Mouse (Mus musculus): ENCODE measurements around the gene Nat9. TPM values are rescaled to one million over a fixed set of nuclear protein-coding genes. Genes with fewer than 3 reads are reported as not detected.

Gene Nat9
- polyA plus RNA-seq, 1 experiment from 2014 or later, result 21.0 TPM

DNA sequence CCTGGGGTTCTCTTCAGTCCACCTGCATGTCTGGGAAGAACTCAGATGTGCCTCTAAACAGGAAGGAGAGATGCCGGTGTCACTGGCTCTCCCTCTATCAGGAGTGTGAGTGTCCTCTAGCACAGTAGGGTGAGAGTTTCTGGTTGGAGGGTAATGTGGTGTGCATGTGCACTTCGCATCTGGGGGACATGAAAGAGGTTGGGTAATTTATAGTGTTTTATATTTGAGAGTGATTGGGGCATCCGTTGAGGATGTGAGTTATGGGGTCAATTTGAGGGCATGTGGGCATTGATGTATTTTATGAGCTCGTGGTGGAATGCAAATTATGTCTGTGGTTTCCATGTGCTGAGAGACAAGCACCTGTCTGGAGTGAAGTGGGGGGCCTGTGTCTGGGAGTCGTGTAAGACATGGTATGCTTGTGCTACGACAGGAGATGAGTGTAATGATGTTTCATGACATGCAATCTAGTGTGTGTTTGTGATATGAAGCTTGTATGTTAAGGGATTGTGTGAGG is 36.9 kb downstream of the Nat9 start:
- peaks cover 10% of the 10 kb centered on the region for H3K27me3 ChIP-seq (ENCODE audit: control insufficient read depth, insufficient read depth, low read length)
- no peak overlapping the region for H3K27ac ChIP-seq (replicated peaks; ENCODE audit: low read depth, low read length)
- H3K9me3 ChIP-seq (ENCODE audit: control insufficient read depth, low read length), result no peaks in the 10 kb centered on the region
- peaks cover 15% of the 10 kb centered on the region; the same call in 1 of the 2 replicates for H3K4me1 ChIP-seq (ENCODE audit: control insufficient read depth, insufficient read depth, low read length)
- 45% methylated on average over 6 of the region's 6 CpGs for WGBS
- DNase-seq (ENCODE audit: low spot score) (no peak), ATAC-seq (ENCODE audit: insufficient number of reproducible peaks, low FRiP score, low TSS enrichment, low read depth) (no peak)
- no peak overlapping the region for H3K9ac ChIP-seq (ENCODE audit: low read length)
- H3K4me2 ChIP-seq (ENCODE audit: low read depth, severe bottlenecking), result no peak overlapping the region
- no peaks in the 10 kb centered on the region for H3K36me3 ChIP-seq (ENCODE audit: control insufficient read depth, insufficient read depth, low read length)
- H3K4me3 ChIP-seq (ENCODE audit: low read depth, low read length), result no peak overlapping the region

DNA sequence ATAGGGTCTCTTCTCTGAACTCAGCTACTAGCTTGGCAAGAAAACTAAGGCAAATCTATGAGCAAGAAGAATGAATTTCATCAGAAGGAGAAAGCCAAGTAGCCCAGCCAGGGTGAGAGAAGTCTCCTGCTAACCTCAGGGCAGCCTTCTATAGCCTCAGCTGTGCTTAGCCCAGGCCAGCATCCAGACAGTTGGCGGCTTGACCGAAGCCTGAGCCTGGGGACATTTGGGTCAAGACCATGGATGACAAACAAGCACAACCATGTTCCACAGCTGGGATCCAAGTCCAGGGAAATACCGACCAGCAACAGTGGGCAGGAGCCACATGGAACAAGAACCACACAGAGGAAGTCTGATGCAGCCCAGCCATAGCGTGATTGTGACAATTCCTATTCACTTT is 39.8 kb downstream of the Nat9 start:
- ATAC-seq (ENCODE audit: insufficient number of reproducible peaks, low FRiP score, low TSS enrichment, low read depth) (no peak), DNase-seq (ENCODE audit: low spot score) (no peak)
- no peaks in the 10 kb centered on the region for H3K36me3 ChIP-seq (ENCODE audit: control insufficient read depth, insufficient read depth, low read length)
- no peaks in the 10 kb centered on the region for H3K27me3 ChIP-seq (ENCODE audit: control insufficient read depth, insufficient read depth, low read length)
- no peak overlapping the region for H3K4me2 ChIP-seq (ENCODE audit: low read depth, severe bottlenecking)
- no peaks in the 10 kb centered on the region for H3K9me3 ChIP-seq (ENCODE audit: control insufficient read depth, low read length)
- no peak overlapping the region for H3K4me3 ChIP-seq (ENCODE audit: low read depth, low read length)
- H3K9ac ChIP-seq (ENCODE audit: low read length), result no peak overlapping the region
- no peak overlapping the region for H3K27ac ChIP-seq (replicated peaks; ENCODE audit: low read depth, low read length)
- H3K4me1 ChIP-seq (ENCODE audit: control insufficient read depth, insufficient read depth, low read length), result no peaks in the 10 kb centered on the region; the same call in 1 of the 2 replicates
- 91% methylated on average over 4 of the region's 4 CpGs for WGBS

DNA sequence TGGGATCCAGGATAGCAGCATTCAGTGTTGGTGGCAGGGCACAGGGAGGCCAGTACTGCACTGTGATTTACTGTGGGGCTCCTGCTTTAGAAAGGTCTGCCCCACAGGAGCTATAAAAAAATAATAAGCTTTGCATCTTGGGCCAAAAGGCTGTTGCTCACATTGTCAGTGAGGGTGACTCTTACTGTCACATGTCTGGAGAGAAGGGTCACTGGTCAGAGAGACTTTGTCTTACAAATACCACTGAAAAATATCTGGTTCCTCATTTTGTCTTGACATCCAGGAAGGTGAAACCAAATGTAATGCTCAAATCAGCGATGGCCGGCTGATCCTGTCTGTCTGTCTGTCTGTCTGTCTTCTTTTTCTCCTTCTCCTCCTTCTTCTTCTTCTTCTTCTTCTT is 45.7 kb downstream of the Nat9 start:
- H3K27ac ChIP-seq (replicated peaks; ENCODE audit: low read depth, low read length), result no peak overlapping the region
- no peak overlapping the region for H3K4me2 ChIP-seq (ENCODE audit: low read depth, severe bottlenecking)
- H3K36me3 ChIP-seq (ENCODE audit: control insufficient read depth, insufficient read depth, low read length), result no peaks in the 10 kb centered on the region
- no peaks in the 10 kb centered on the region for H3K4me1 ChIP-seq (ENCODE audit: control insufficient read depth, insufficient read depth, low read length)
- WGBS, result 84% methylated on average over 2 of the region's 2 CpGs
- H3K9me3 ChIP-seq (ENCODE audit: control insufficient read depth, low read length), result no peaks in the 10 kb centered on the region
- ATAC-seq (ENCODE audit: insufficient number of reproducible peaks, low FRiP score, low TSS enrichment, low read depth) (no peak), DNase-seq (ENCODE audit: low spot score) (no peak)
- no peak overlapping the region for H3K4me3 ChIP-seq (ENCODE audit: low read depth, low read length)
- H3K9ac ChIP-seq (ENCODE audit: low read length), result no peak overlapping the region
- no peaks in the 10 kb centered on the region for H3K27me3 ChIP-seq (ENCODE audit: control insufficient read depth, insufficient read depth, low read length)

DNA sequence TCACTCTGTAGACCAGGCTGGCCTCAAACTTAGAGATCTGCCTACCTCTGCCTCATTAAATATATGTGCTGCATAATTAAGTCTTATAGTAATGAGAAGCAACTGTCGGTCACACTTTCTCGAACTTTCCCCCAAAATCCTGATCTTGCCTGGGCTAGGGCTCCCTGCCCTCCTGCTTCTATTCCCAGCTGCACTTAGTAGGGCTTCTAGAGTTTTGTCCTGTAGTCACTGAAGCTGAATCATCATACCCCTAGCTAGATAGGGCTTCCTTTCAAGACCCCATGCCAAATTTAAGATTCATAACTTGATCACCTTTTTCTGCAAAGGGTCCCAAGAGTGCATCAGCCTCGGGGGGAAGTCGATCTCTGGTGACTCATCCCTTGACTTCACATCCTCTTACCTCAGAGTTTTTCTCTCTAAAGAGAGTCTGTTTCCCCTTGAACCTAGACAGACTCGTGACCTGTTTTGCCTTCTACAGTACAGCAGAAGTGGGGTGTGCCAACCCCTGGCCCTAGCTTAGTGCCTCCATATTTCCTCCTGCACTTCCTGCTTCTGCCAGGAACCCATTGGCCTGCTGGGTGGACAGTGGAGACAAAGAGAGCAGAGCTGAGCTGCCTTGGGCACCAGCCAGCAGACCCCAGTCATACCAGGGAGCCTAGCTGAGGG is 48.9 kb downstream of the Nat9 start:
- no peak overlapping the region for H3K4me2 ChIP-seq (ENCODE audit: low read depth, severe bottlenecking)
- H3K27ac ChIP-seq (replicated peaks; ENCODE audit: low read depth, low read length), result no peak overlapping the region
- no peak overlapping the region for H3K4me3 ChIP-seq (ENCODE audit: low read depth, low read length)
- ATAC-seq (ENCODE audit: insufficient number of reproducible peaks, low FRiP score, low TSS enrichment, low read depth), result no peak
- WGBS, result 82% methylated on average over 5 of the region's 5 CpGs
- H3K27me3 ChIP-seq (ENCODE audit: control insufficient read depth, insufficient read depth, low read length), result no peaks in the 10 kb centered on the region
- no peak for DNase-seq (ENCODE audit: low spot score)
- H3K9me3 ChIP-seq (ENCODE audit: control insufficient read depth, low read length), result no peaks in the 10 kb centered on the region
- H3K4me1 ChIP-seq (ENCODE audit: control insufficient read depth, insufficient read depth, low read length), result no peaks in the 10 kb centered on the region
- no peaks in the 10 kb centered on the region for H3K36me3 ChIP-seq (ENCODE audit: control insufficient read depth, insufficient read depth, low read length)
- no peak overlapping the region for H3K9ac ChIP-seq (ENCODE audit: low read length)

DNA sequence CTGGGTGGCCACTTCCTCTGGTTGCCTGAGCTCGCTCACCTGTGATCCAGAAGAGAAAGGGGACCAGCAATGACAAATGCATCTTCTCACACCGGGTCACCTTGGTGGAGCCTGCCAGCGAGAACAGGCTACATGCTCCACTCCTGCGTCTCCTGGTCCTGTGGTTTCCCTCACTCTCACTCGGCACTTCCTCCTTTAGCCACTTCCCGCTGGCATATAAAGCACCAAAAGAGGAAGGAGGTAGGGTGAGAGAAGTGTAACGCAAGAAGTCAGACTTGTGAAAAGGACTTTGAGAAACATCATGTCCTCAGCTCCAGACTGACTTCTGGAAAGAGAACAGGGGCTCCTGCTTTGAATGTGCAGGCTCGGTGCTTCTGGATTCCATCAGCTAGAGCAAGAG is 53.9 kb downstream of the Nat9 start, which contains the start of gene Cd300lf:
Cd300lf (minus strand) TSS at position 193 of the 400 bp plus-strand sequence.
- no peaks in the 10 kb centered on the region for H3K36me3 ChIP-seq (ENCODE audit: control insufficient read depth, insufficient read depth, low read length)
- whole genome bisulfite sequencing, result 77% methylated on average over 8 of the region's 8 CpGs
- DNase-seq (ENCODE audit: low spot score) (no peak), ATAC-seq (ENCODE audit: insufficient number of reproducible peaks, low FRiP score, low TSS enrichment, low read depth) (no peak)
- no peaks in the 10 kb centered on the region for H3K9me3 ChIP-seq (ENCODE audit: control insufficient read depth, low read length)
- H3K4me3 ChIP-seq (ENCODE audit: low read depth, low read length), result no peak within 1 kb of the TSS
- H3K4me2 ChIP-seq (ENCODE audit: low read depth, severe bottlenecking), result no peak within 1 kb of the TSS
- no peak within 1 kb of the TSS for H3K9ac ChIP-seq (ENCODE audit: low read length)
- no peaks in the 10 kb centered on the region for H3K27me3 ChIP-seq (ENCODE audit: control insufficient read depth, insufficient read depth, low read length)
- H3K27ac ChIP-seq (replicated peaks; ENCODE audit: low read depth, low read length), result no peak within 1 kb of the TSS
- no peaks in the 10 kb centered on the region for H3K4me1 ChIP-seq (ENCODE audit: control insufficient read depth, insufficient read depth, low read length)

Other genes with a start within 250 kb of the Nat9 start
- gene Cd300c, start 218.7 kb downstream of the Nat9 start, polyA plus RNA-seq (2014; fragmentation: Nextera tagmentation; extraction: Ambion mirVana), result not detected in 2 replicates
- 0.07 and 0.09 TPM in 2 replicates for gene Cd300ld, start 197.9 kb downstream of the Nat9 start, polyA plus RNA-seq (2014; fragmentation: Nextera tagmentation; extraction: Ambion mirVana)
- gene Cd300c2, start 186.0 kb downstream of the Nat9 start, polyA plus RNA-seq (2014; fragmentation: Nextera tagmentation; extraction: Ambion mirVana), result 0.47 and 0.65 TPM in 2 replicates
- not detected in 2 replicates for gene Cd300ld2, start 171.7 kb downstream of the Nat9 start, polyA plus RNA-seq (2014; fragmentation: Nextera tagmentation; extraction: Ambion mirVana)
- gene Cd300ld4, start 160.8 kb downstream of the Nat9 start, polyA plus RNA-seq (2014; fragmentation: Nextera tagmentation; extraction: Ambion mirVana), result not detected in 2 replicates
- gene Cd300ld5, start 150.1 kb downstream of the Nat9 start, polyA plus RNA-seq (2014; fragmentation: Nextera tagmentation; extraction: Ambion mirVana), result not detected in 2 replicates
- not detected in 2 replicates for gene Cd300ld3, start 139.4 kb downstream of the Nat9 start, polyA plus RNA-seq (2014; fragmentation: Nextera tagmentation; extraction: Ambion mirVana)
- not detected in 2 replicates for gene Cd300e, start 125.7 kb downstream of the Nat9 start, polyA plus RNA-seq (2014; fragmentation: Nextera tagmentation; extraction: Ambion mirVana)
- 1.1 and 1.2 TPM in 2 replicates for gene Rab37, start 96.4 kb downstream of the Nat9 start, polyA plus RNA-seq (2014; fragmentation: Nextera tagmentation; extraction: Ambion mirVana)
- gene Cd300lf, start 53.9 kb downstream of the Nat9 start, polyA plus RNA-seq (2014; fragmentation: Nextera tagmentation; extraction: Ambion mirVana), result 0.19 TPM in 1 of 2 replicates, not detected in the other
- gene Slc9a3r1, start 24.5 kb downstream of the Nat9 start, polyA plus RNA-seq (2014; fragmentation: Nextera tagmentation; extraction: Ambion mirVana), result 24.9 and 29.5 TPM in 2 replicates
- 7.7 and 9.8 TPM in 2 replicates for gene Tmem104, start 372 bp downstream of the Nat9 start, polyA plus RNA-seq (2014; fragmentation: Nextera tagmentation; extraction: Ambion mirVana)
- 0.04 and 0.06 TPM in 2 replicates for gene Grin2c, start 79.4 kb upstream of the Nat9 start, polyA plus RNA-seq (2014; fragmentation: Nextera tagmentation; extraction: Ambion mirVana)
- 10.2 and 15.6 TPM in 2 replicates for gene Fdxr, start 89.2 kb upstream of the Nat9 start, polyA plus RNA-seq (2014; fragmentation: Nextera tagmentation; extraction: Ambion mirVana)
- gene Fads6, start 109.8 kb upstream of the Nat9 start, polyA plus RNA-seq (2014; fragmentation: Nextera tagmentation; extraction: Ambion mirVana), result 0.04 and 0.11 TPM in 2 replicates
- gene Otop2, start 119.3 kb upstream of the Nat9 start, polyA plus RNA-seq (2014; fragmentation: Nextera tagmentation; extraction: Ambion mirVana), result not detected in 2 replicates
- not detected in 2 replicates for gene Ush1g, start 134.2 kb upstream of the Nat9 start, polyA plus RNA-seq (2014; fragmentation: Nextera tagmentation; extraction: Ambion mirVana)
- not detected in 2 replicates for gene Otop3, start 146.9 kb upstream of the Nat9 start, polyA plus RNA-seq (2014; fragmentation: Nextera tagmentation; extraction: Ambion mirVana)
- gene Hid1, start 179.9 kb upstream of the Nat9 start, polyA plus RNA-seq (2014; fragmentation: Nextera tagmentation; extraction: Ambion mirVana), result 1.6 and 2.5 TPM in 2 replicates
- 14.6 and 15.1 TPM in 2 replicates for gene Cdr2l, start 194.1 kb upstream of the Nat9 start, polyA plus RNA-seq (2014; fragmentation: Nextera tagmentation; extraction: Ambion mirVana)
- 187 and 197 TPM in 2 replicates for gene Mrpl58, start 215.9 kb upstream of the Nat9 start, polyA plus RNA-seq (2014; fragmentation: Nextera tagmentation; extraction: Ambion mirVana)
- 943 and 945 TPM in 2 replicates for gene Atp5h, start 232.1 kb upstream of the Nat9 start, polyA plus RNA-seq (2014; fragmentation: Nextera tagmentation; extraction: Ambion mirVana)
- gene Kctd2, start 232.3 kb upstream of the Nat9 start, polyA plus RNA-seq (2014; fragmentation: Nextera tagmentation; extraction: Ambion mirVana), result 17.6 and 23.5 TPM in 2 replicates

Measured in limb, embryonic 11.5 days (tissue).